Mouse (Mus musculus): ENCODE measurements at regions not wholly inside any gene's neighbourhood (a gene's known extent, or its start where the extent isn't known, plus 50 kb on each side); places are given as distances from the start of the nearest gene placed in this dataset.

GRCm38 (mm10) chr4:81005507-81006328, 95.3 kb downstream of the Lurap1l start:
- DNase-seq (ENCODE audit: low spot score): no peak

GRCm38 (mm10) chr4:81006546-81006945, 96.1 kb downstream of the Lurap1l start:
- no peak for DNase-seq (ENCODE audit: low spot score)

GRCm38 (mm10) chr4:81021850-81022249, 111.4 kb downstream of the Lurap1l start:
- DNase-seq (ENCODE audit: low spot score): no peak

- no peak for DNase-seq (ENCODE audit: low spot score)
Measured at GRCm38 (mm10) chr4:81023436-81023983, 113.1 kb downstream of the Lurap1l start.

GRCm38 (mm10) chr4:81027558-81027957, 117.1 kb downstream of the Lurap1l start:
- no peak for DNase-seq (ENCODE audit: low spot score)

- no peak for DNase-seq (ENCODE audit: low spot score)
Measured at GRCm38 (mm10) chr4:81030671-81031070, 120.2 kb downstream of the Lurap1l start.

GRCm38 (mm10) chr4:81037336-81037902, 127.0 kb downstream of the Lurap1l start:
- no peak for DNase-seq (ENCODE audit: low spot score)

- no peak for DNase-seq (ENCODE audit: low spot score)
Measured at GRCm38 (mm10) chr4:81058227-81058626, 147.8 kb downstream of the Lurap1l start.

GRCm38 (mm10) chr4:81058809-81059208, 148.4 kb downstream of the Lurap1l start:
- DNase-seq (ENCODE audit: low spot score): no peak

GRCm38 (mm10) chr4:81059356-81059755, 148.9 kb downstream of the Lurap1l start:
- DNase-seq (ENCODE audit: low spot score): no peak

- no peak for DNase-seq (ENCODE audit: low spot score)
Measured at GRCm38 (mm10) chr4:81082290-81082947, 172.0 kb downstream of the Lurap1l start.

- DNase-seq (ENCODE audit: low spot score): no peak
Measured at GRCm38 (mm10) chr4:81085188-81085587, 174.7 kb downstream of the Lurap1l start.

- DNase-seq (ENCODE audit: low spot score): no peak
Measured at GRCm38 (mm10) chr4:81096581-81096980, 186.1 kb downstream of the Lurap1l start.

GRCm38 (mm10) chr4:81097597-81097996, 187.2 kb downstream of the Lurap1l start:
- DNase-seq (ENCODE audit: low spot score): no peak

- DNase-seq (ENCODE audit: low spot score): no peak
Measured at GRCm38 (mm10) chr4:81101049-81101448, 190.6 kb downstream of the Lurap1l start.

- DNase-seq (ENCODE audit: low spot score): no peak
Measured at GRCm38 (mm10) chr4:81111307-81111706, 200.9 kb downstream of the Lurap1l start.

- no peak for DNase-seq (ENCODE audit: low spot score)
Measured at GRCm38 (mm10) chr4:81116411-81116810, 206.0 kb downstream of the Lurap1l start.

GRCm38 (mm10) chr4:81124155-81124554, 213.7 kb downstream of the Lurap1l start:
- no peak for DNase-seq (ENCODE audit: low spot score)

- DNase-seq (ENCODE audit: low spot score): no peak
Measured at GRCm38 (mm10) chr4:81129874-81130273, 219.4 kb downstream of the Lurap1l start.

- DNase-seq (ENCODE audit: low spot score): no peak
Measured at GRCm38 (mm10) chr4:81173111-81173510, 262.7 kb downstream of the Lurap1l start.

- DNase-seq (ENCODE audit: low spot score): no peak
Measured at GRCm38 (mm10) chr4:81177443-81178041, 265.1 kb downstream of the Mpdz start.

GRCm38 (mm10) chr4:81178047-81178781, 264.4 kb downstream of the Mpdz start:
- no peak for DNase-seq (ENCODE audit: low spot score)

All from testis, postnatal 10 days (tissue).